Mouse (Mus musculus): ENCODE measurements at regions not wholly inside any gene's neighbourhood (a gene's known extent, or its start where the extent isn't known, plus 50 kb on each side); places are given as distances from the start of the nearest gene placed in this dataset.
A peak's percentile ranks its signal among the peaks of the same experiment; 100 is the strongest.

GRCm38 (mm10) chr14:53910871-53911270, 343.0 kb downstream of the Dad1 start:
- 31% methylated on average over 1 of the region's 1 CpGs for WGBS
- Histone ChIP-seq H3K27ac (ENCODE audit: low read depth) (no peak overlapping the region), H3K36me3 (replicated peaks; ENCODE audit: control insufficient read depth, insufficient read depth, low read length) (no peaks in the 10 kb centered on the region), H3K27me3 (ENCODE audit: control insufficient read depth, insufficient read depth, low read length) (no peaks in the 10 kb centered on the region), H3K9me3 (replicated peaks; ENCODE audit: control insufficient read depth, low read length) (no peaks in the 10 kb centered on the region), H3K9ac (replicated peaks; ENCODE audit: low read depth, low read length) (no peak overlapping the region), H3K4me1 (ENCODE audit: control insufficient read depth, insufficient read depth) (no peaks in the 10 kb centered on the region), H3K4me2 (ENCODE audit: low read depth, low read length) (no peak overlapping the region), H3K4me3 (ENCODE audit: low read depth, low read length) (no peak overlapping the region)
- DNase-seq (ENCODE audit: low spot score), result no peak
- no peak for ATAC-seq (ENCODE audit: insufficient read depth, low read depth)
- TF ChIP-seq CTCF (IDR thresholded peaks at IDR 0.05; ENCODE audit: low read depth) (no peak), EP300 (IDR thresholded peaks at IDR 0.05; ENCODE audit: low read depth) (no peak)

- H3K36me3 ChIP-seq (replicated peaks; ENCODE audit: control insufficient read depth, insufficient read depth, low read length), result no peaks in the 10 kb centered on the region
- no peak overlapping the region for H3K9ac ChIP-seq (replicated peaks; ENCODE audit: low read depth, low read length)
- no peaks in the 10 kb centered on the region for H3K4me1 ChIP-seq (ENCODE audit: control insufficient read depth, insufficient read depth)
- H3K4me2 ChIP-seq (ENCODE audit: low read depth, low read length), result no peak overlapping the region
- no peaks in the 10 kb centered on the region for H3K9me3 ChIP-seq (replicated peaks; ENCODE audit: control insufficient read depth, low read length)
- no peak for DNase-seq (ENCODE audit: low spot score)
- H3K4me3 ChIP-seq (ENCODE audit: low read depth, low read length), result no peak overlapping the region
- no peaks in the 10 kb centered on the region for H3K27me3 ChIP-seq (ENCODE audit: control insufficient read depth, insufficient read depth, low read length)
- no peak for ATAC-seq (ENCODE audit: insufficient read depth, low read depth)
- no peak overlapping the region for H3K27ac ChIP-seq (ENCODE audit: low read depth)
- WGBS, result 43% methylated on average over 3 of the region's 3 CpGs
- TF ChIP-seq CTCF (IDR thresholded peaks at IDR 0.05; ENCODE audit: low read depth), result no peak
- no peak for TF ChIP-seq EP300 (IDR thresholded peaks at IDR 0.05; ENCODE audit: low read depth)
Observed at GRCm38 (mm10) chr14:53904578-53904977, 349.3 kb downstream of the Dad1 start.

GRCm38 (mm10) chr14:53901103-53901502, 352.8 kb downstream of the Dad1 start:
- no peak for TF ChIP-seq CTCF (IDR thresholded peaks at IDR 0.05; ENCODE audit: low read depth)
- TF ChIP-seq EP300 (IDR thresholded peaks at IDR 0.05; ENCODE audit: low read depth), result no peak
- ATAC-seq (ENCODE audit: insufficient read depth, low read depth), result no peak
- DNase-seq (ENCODE audit: low spot score), result no peak
- 36% methylated on average over 1 of the region's 1 CpGs for WGBS
- Histone ChIP-seq H3K4me2 (ENCODE audit: low read depth, low read length) (no peak overlapping the region), H3K27ac (ENCODE audit: low read depth) (no peak overlapping the region), H3K9me3 (replicated peaks; ENCODE audit: control insufficient read depth, low read length) (no peaks in the 10 kb centered on the region), H3K4me3 (ENCODE audit: low read depth, low read length) (no peak overlapping the region), H3K27me3 (ENCODE audit: control insufficient read depth, insufficient read depth, low read length) (no peaks in the 10 kb centered on the region), H3K4me1 (ENCODE audit: control insufficient read depth, insufficient read depth) (no peaks in the 10 kb centered on the region), H3K9ac (replicated peaks; ENCODE audit: low read depth, low read length) (no peak overlapping the region), H3K36me3 (replicated peaks; ENCODE audit: control insufficient read depth, insufficient read depth, low read length) (no peaks in the 10 kb centered on the region)

- Histone ChIP-seq H3K36me3 (replicated peaks; ENCODE audit: control insufficient read depth, insufficient read depth, low read length) (no peaks in the 10 kb centered on the region), H3K4me2 (ENCODE audit: low read depth, low read length) (no peak overlapping the region), H3K27me3 (ENCODE audit: control insufficient read depth, insufficient read depth, low read length) (no peaks in the 10 kb centered on the region), H3K4me1 (ENCODE audit: control insufficient read depth, insufficient read depth) (no peaks in the 10 kb centered on the region), H3K9ac (replicated peaks; ENCODE audit: low read depth, low read length) (no peak overlapping the region), H3K4me3 (ENCODE audit: low read depth, low read length) (no peak overlapping the region), H3K9me3 (replicated peaks; ENCODE audit: control insufficient read depth, low read length) (no peaks in the 10 kb centered on the region), H3K27ac (ENCODE audit: low read depth) (no peak overlapping the region)
- 6% methylated on average over 3 of the region's 3 CpGs for WGBS
- TF ChIP-seq EP300 (IDR thresholded peaks at IDR 0.05; ENCODE audit: low read depth) (no peak), CTCF (IDR thresholded peaks at IDR 0.05; ENCODE audit: low read depth) (peak; percentile 56)
- ATAC-seq (ENCODE audit: insufficient read depth, low read depth) (no peak), DNase-seq (ENCODE audit: low spot score) (peak; percentile 61)
Observed at GRCm38 (mm10) chr14:53881304-53881703, 372.6 kb downstream of the Dad1 start.

- Histone ChIP-seq H3K4me3 (ENCODE audit: low read depth, low read length) (no peak overlapping the region), H3K9me3 (replicated peaks; ENCODE audit: control insufficient read depth, low read length) (no peaks in the 10 kb centered on the region), H3K4me2 (ENCODE audit: low read depth, low read length) (no peak overlapping the region), H3K27ac (ENCODE audit: low read depth) (no peak overlapping the region), H3K4me1 (ENCODE audit: control insufficient read depth, insufficient read depth) (no peaks in the 10 kb centered on the region), H3K9ac (replicated peaks; ENCODE audit: low read depth, low read length) (no peak overlapping the region), H3K27me3 (ENCODE audit: control insufficient read depth, insufficient read depth, low read length) (no peaks in the 10 kb centered on the region), H3K36me3 (replicated peaks; ENCODE audit: control insufficient read depth, insufficient read depth, low read length) (no peaks in the 10 kb centered on the region)
- no peak for ATAC-seq (ENCODE audit: insufficient read depth, low read depth)
- 60% methylated on average over 7 of the region's 7 CpGs for WGBS
- TF ChIP-seq CTCF (IDR thresholded peaks at IDR 0.05; ENCODE audit: low read depth) (no peak), EP300 (IDR thresholded peaks at IDR 0.05; ENCODE audit: low read depth) (no peak)
- DNase-seq (ENCODE audit: low spot score), result no peak
Observed at GRCm38 (mm10) chr14:53876581-53876980, 377.3 kb downstream of the Dad1 start.

- Histone ChIP-seq H3K9ac (replicated peaks; ENCODE audit: low read depth, low read length) (no peak overlapping the region), H3K27me3 (ENCODE audit: control insufficient read depth, insufficient read depth, low read length) (no peaks in the 10 kb centered on the region), H3K9me3 (replicated peaks; ENCODE audit: control insufficient read depth, low read length) (no peaks in the 10 kb centered on the region), H3K4me2 (ENCODE audit: low read depth, low read length) (no peak overlapping the region), H3K36me3 (replicated peaks; ENCODE audit: control insufficient read depth, insufficient read depth, low read length) (no peaks in the 10 kb centered on the region), H3K27ac (ENCODE audit: low read depth) (no peak overlapping the region), H3K4me3 (ENCODE audit: low read depth, low read length) (no peak overlapping the region), H3K4me1 (ENCODE audit: control insufficient read depth, insufficient read depth) (no peaks in the 10 kb centered on the region)
- 58% methylated on average over 6 of the region's 6 CpGs for WGBS
- TF ChIP-seq EP300 (IDR thresholded peaks at IDR 0.05; ENCODE audit: low read depth), result no peak
- no peak for TF ChIP-seq CTCF (IDR thresholded peaks at IDR 0.05; ENCODE audit: low read depth)
- DNase-seq (ENCODE audit: low spot score), result no peak
- ATAC-seq (ENCODE audit: insufficient read depth, low read depth), result no peak
Observed at GRCm38 (mm10) chr14:53875736-53876135, 378.2 kb downstream of the Dad1 start.

Data from heart, postnatal 0 days (tissue).